Mouse (Mus musculus) midbrain, postnatal 0 days (tissue): ENCODE measurements around the gene Rab3c. TPM values are rescaled to one million over a fixed set of nuclear protein-coding genes. Genes with fewer than 3 reads are reported as not detected.

Experiments
- ATAC-seq: fragments of 200-750 bp; cut with Nextera tagmentation; 2 replicates; pipeline ENCODE4 v1.8.0; 2017; ENCODE audit warnings: moderate number of reproducible peaks, mild to moderate bottlenecking, moderate TSS enrichment, moderate library complexity; ENCODE audit not compliant: low FRiP score
- DNase-seq: peaks from one replicate; pipeline ENCODE4 v3.0.0-alpha.2; 2015; ENCODE audit warnings: low spot score
- H3K27ac ChIP-seq: fragments of 300-500 bp; sonication (generic); 2 replicates; pipeline ENCODE4 v1.5.1; 2014; ENCODE audit warnings: low read depth, mild to moderate bottlenecking, low read length, mixed read lengths
- H3K27me3 ChIP-seq: fragments of 300-500 bp; sonication (generic); 2 replicates; pipeline ENCODE4 v1.6.1; 2014; ENCODE audit warnings: low read length, control low read depth, mixed read lengths; ENCODE audit not compliant: insufficient read depth
- H3K36me3 ChIP-seq: fragments of 300-500 bp; sonication (generic); 2 replicates; pipeline ENCODE4 v1.6.1; 2014; ENCODE audit warnings: low read length, control low read depth, mixed read lengths; ENCODE audit not compliant: insufficient read depth
- H3K4me1 ChIP-seq: fragments of 300-500 bp; sonication (generic); 2 replicates; pipeline ENCODE4 v1.6.1; 2014; ENCODE audit warnings: mild to moderate bottlenecking, control low read depth, antibody characterized with exemption, low read length, mixed read lengths; ENCODE audit not compliant: insufficient read depth
- H3K4me2 ChIP-seq: fragments of 300-500 bp; sonication (generic); 2 replicates; pipeline ENCODE4 v1.6.1; 2014; ENCODE audit warnings: low read depth, mild to moderate bottlenecking, low read length, mixed read lengths; ENCODE audit not compliant: poor library complexity, severe bottlenecking
- H3K4me3 ChIP-seq: fragments of 300-500 bp; sonication (generic); 2 replicates; pipeline ENCODE4 v1.5.1; 2014; ENCODE audit warnings: low read depth, mild to moderate bottlenecking, low read length, moderate library complexity
- H3K9ac ChIP-seq: fragments of 300-500 bp; sonication (generic); replicated peaks from 2 replicates; pipeline ENCODE4 v1.6.1; 2014; ENCODE audit warnings: mild to moderate bottlenecking, low read length, moderate library complexity, mixed read lengths; ENCODE audit not compliant: poor library complexity, severe bottlenecking
- H3K9me3 ChIP-seq: fragments of 300-500 bp; sonication (generic); 2 replicates; pipeline ENCODE4 v1.6.1; 2016; ENCODE audit warnings: low read length, control low read depth
- CTCF ChIP-seq: IDR thresholded peaks from 2 replicates; pipeline ENCODE4 v1.5.1; 2016; ENCODE audit warnings: antibody characterized with exemption, mild to moderate bottlenecking
- WGBS: fragments of 180-500 bp; shearing (Covaris S2); extraction: QIAGEN DNeasy Blood & Tissue Kit; methylation state at CpG from one replicate; pipeline ENCODE4 v1.1.7; 2014; 5-methylcytosine and 5-hydroxymethylcytosine counted together
- polyA plus RNA-seq: library from polyadenylated mRNA; unstranded; fragments of >200 nt; fragmentation: Nextera tagmentation; extraction: Ambion mirVana; gene quantifications from 2 replicates; pipeline ENCODE4 v1.2.1, GENCODE M21; 2015
- total RNA-seq: library from RNA; depleted of rRNA; stranded (reverse); fragments of >200 nt; gene quantifications from 2 replicates; pipeline ENCODE4 v1.2.3, GENCODE M21; 2014; rRNA removed

Rab3c gene
- total and polyA plus RNA-seq, 2 experiments from 2014 or later = 164 to 168 TPM

DNA sequence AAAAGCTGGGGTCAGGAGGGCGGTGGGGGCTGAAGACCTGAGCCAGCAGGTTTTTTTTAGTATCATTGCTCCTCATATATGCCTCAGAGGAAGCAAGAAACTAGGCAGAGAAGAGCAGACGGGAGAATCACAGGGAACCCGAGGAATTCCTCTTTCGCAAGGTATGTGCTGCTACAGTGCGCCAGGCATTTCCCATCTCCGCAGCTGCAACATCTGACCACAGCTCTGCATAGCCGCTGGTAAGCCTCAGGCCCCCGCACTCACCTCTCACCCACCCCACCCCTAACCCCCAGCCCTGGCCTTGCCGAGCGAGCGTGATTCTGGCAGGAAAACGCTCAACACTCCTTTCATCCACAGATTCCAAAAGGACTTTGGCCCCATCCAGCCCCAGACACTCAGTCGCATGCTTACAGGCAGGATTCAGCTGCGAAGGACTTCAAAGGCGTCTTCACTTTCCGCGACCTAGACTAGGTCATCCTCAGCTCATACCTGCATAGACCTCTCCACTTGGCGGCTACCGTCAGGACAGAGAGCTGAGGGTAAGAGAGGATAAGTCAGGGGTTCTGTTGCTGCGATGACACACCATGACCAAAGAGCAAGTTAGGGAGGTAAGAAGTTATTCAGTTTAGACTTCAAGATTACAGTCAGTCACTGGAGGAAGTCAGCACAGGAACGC lies 274.6 kb downstream of the Rab3c start:
- ATAC-seq (no peak), DNase-seq (no peak)
- Histone ChIP-seq H3K27ac (no peak overlapping the region), H3K36me3 (no peaks in the 10 kb centered on the region), H3K27me3 (no peaks in the 10 kb centered on the region), H3K9me3 (no peaks in the 10 kb centered on the region), H3K4me3 (no peak overlapping the region), H3K9ac (no peak overlapping the region), H3K4me2 (no peak overlapping the region), H3K4me1 (no peaks in the 10 kb centered on the region; the same call in 1 of the 2 replicates)
- no peak for TF ChIP-seq CTCF
- 54% methylated on average over 21 of the region's 21 CpGs for WGBS

Other genes with a start within 250 kb of the Rab3c start
- gene Gapt, start 76.2 kb upstream of the Rab3c start, total RNA-seq = not detected in 2 replicates
- gene Gapt, start 76.2 kb upstream of the Rab3c start, polyA plus RNA-seq = not detected in 2 replicates
- 130 and 146 TPM in 2 replicates for gene Plk2, start 114.0 kb upstream of the Rab3c start, total RNA-seq
- 123 and 124 TPM in 2 replicates for gene Plk2, start 114.0 kb upstream of the Rab3c start, polyA plus RNA-seq